Mouse (Mus musculus): ENCODE results near the gene Gm17334. TPM values are rescaled to one million over a fixed set of nuclear protein-coding genes. Genes with fewer than 3 reads are reported as not detected.
A peak's percentile ranks its signal among the peaks of the same experiment; 100 is the strongest.

The Gm17334 gene
- polyA plus RNA-seq, 1 experiment: 0.28 TPM

DNA sequence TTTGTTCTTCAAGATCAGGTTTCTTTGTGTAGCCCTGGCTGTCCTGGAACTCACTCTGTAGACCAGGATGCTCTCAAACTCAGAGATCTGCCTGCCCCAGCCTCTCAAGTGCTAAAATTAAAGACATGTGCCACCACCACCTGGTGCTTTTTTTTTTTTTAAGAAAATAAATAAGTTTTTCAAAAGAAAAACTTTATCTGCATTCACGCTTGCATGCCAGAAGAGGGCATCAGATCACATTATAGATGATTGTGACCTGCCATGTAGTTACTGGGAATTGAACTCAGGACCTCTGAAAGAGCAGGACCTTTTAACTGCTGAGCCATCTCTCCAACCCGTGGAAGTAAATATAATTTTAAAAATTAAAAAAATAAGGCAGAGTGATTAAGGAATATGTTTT, 27.7 kb downstream of the Gm17334 start:
- DNase-seq (ENCODE audit: low read depth): no peak

DNA sequence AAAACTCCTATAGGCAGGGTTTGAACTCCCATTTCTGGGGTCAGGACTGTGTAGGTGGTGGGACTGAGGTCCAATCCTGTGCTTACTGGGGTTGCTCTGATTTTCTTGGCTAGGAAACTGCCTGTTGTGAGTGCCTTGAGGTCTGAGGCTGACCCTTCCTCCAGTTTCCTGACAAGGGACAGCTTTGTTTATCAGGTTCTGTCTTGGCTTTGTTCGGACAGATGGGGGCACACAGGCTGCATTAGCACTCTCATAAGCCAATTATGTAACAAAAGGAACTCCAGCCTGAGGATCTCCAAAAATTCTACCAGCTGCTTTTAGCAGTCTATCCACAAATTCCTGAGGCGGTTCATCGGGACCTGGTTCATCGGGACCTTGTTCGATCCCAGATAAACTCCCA, 30.6 kb downstream of the Gm17334 start:
- DNase-seq (ENCODE audit: low read depth): no peak

DNA sequence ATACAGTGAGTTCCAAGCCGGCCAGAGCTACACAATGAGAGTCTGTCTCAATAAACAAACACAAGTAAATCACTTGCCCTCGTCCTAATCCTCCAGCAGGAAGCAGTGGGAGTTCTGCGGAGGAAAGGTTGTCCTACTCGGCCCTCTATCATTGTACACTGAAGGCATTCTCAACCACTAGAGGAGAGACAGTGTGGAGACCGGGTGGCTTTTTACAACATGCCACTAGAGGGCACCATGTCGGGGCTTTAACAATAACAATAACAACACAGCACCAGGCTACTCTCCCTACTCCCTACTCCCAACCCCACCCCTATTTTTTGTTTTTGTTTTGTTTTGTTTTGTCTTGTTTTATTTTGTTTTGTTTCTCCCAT, 35.4 kb downstream of the Gm17334 start:
- DNase-seq (ENCODE audit: low read depth): no peak

DNA sequence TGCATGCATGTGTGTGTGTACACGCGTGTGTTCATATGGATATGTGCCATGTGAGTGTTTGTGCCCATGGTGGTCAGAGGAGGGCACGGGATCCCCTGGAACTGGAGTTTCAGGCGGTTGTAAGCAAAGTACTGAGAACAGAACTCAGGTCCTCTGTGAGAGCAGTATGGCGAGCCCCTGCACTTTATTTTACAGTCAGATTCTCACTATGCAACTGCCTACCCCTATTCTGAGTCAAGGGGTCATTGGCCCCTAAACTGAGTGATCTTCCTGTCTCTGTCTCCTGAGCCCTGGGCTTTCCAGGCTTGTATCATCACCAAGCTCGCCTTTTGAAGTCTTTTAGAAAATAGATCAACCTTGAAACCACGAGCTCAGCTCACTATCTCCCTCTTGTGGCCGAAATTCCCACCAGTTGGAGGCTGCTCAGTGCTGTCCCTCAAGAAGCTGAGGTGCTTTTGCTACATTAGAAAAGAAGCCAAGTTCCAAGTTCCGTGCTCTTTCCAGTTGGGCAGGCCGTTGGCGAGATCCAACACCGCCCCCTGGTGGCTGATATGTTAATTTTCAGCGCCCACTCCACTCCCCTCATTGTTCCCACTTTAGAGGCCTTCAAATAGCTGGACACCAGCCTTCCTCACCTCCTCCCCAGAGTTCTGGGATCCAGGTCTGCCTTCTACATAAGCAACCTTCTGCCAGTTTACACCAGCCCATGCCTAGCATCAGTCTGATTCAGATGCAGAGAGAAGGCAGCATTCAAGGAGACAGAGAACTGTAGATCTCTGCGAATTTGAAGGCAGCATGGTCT, 36.0 kb downstream of the Gm17334 start:
- peak; percentile 40 for DNase-seq (ENCODE audit: low read depth)

DNA sequence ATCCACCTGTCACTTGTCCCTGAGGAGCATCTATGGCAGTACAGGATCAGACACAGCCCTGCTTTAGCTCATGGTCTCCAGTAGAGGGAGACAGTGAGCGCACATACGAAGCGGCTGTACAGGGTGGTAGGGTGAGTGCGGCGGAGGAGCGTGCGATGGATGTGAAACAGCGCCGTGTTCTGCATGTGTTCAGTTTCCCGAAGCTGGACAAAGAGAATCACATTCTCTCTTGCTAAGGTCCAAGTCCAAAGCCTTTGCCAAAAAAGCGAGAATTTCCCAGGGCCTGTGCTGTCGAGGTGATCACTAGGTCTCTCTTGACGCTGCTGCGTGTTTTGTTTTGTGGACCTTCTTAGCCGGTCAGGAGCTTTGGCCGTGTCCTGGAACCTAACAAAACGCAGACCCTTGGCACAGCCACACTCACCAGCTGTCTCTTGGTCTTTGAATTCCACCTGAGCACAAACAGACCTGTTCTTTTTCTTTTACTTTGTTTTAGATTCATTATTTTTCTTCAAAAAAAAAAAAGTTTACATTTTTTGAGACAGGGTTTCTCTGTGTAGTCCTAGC, 37.2 kb downstream of the Gm17334 start:
- no peak for DNase-seq (ENCODE audit: low read depth)

DNA sequence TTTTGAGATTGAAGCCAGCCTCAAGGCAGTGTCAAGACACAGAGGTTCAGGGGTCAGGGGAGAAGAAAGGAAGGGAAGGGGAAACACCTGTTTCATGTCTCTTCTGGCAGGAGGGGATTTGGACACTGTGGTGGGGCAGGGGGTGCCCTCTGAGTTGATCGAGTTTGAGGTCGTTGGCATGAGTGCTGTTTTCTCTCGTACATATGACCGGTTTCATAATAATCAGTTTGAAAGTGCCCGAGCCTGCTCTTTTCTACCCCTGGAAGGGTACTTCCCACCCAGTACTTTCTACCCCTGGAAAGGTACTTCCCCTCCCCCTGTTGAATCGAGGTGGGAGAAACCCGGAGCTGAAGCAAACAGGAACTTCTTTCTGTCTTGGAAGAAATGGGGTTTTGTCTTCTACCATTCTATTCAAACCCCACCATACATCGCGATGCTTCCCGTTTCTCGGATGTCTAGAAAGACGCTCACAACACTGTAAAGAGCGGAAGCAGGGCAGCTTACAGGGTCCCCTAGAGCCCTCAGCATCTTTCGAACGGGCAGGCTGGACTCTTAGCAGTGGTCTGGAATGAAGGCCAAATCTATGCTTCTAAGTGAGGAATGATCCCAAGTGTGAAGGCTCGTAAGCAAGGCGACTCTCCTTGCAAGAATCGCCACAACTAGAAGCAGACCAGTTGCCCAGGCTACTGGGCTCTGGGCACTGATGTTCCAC, 37.9 kb downstream of the Gm17334 start:
- no peak for DNase-seq (ENCODE audit: low read depth)

DNA sequence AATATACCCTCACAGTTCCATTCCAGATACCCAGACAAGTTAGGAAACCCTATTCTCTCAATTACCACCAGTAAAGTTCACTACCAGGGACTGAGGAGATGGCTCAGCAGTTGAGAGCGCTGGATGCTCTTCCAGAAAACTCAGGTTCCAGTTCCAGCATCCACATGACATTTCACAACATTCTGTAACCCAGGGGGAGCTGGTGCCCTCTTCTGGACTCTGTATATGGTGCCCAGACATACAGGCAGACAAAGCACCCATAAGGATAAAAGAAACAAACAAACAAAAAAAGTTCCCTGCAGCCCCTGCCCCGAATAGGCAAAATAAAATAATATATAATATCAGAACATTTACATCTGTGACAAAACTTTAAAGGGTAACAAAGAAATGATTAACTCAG, 38.6 kb downstream of the Gm17334 start:
- no peak for DNase-seq (ENCODE audit: low read depth)

DNA sequence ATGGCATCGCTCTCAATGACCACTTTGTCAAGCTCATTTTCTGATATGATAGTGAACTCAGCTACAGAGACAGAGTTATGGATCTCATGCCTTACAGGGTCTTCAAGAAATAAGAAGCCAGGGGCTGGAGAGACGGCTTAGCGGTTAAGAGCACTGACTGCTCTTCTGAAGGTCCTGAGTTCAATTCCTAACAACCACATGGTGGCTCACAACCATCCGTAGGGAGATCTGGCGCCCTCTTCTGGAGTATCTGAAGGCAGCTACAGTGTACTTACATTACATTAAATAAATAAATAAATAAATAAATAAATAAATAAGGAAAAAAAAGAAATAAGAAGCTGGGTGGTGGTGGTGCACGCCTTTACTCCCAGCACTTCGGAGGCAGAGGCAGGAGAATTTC, 39.2 kb downstream of the Gm17334 start:
- DNase-seq (ENCODE audit: low read depth): no peak

DNA sequence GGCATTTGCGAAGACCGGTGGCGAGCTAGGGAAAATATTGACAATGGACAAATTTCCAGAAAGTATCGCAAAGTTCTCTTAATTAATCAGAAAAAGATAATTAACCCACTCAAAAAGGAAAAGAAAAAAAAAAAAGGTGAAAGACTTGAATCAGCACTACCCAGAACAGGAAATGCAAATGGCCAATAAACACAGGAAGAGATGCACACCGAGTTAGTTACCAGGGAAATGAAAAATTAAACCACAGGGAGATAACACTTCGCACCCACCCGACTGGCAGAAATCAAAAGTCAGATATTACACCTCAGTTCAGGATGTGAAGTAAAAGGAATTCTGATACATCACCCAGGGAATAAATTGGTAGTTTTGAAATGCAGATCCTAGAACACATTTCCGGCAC, 40.7 kb downstream of the Gm17334 start:
- DNase-seq (ENCODE audit: low read depth): no peak

DNA sequence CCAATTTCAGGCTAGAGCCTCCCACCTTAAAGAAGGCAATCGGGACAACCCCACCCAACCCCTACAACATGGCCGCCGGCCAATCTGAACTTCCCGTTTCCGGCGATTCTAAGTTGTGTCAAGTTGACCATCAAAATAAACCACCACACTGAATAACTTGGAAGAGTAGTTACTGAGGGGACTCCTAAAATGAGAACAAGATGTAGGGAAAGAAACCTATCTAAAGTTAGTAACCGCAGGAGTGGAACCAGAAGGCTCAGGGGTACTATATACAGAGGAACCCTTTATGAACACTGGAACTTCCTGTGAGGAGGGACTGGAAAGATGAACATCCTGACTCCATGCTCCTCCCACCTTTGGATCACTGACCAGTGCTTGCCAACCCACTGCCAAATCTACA, 41.5 kb downstream of the Gm17334 start:
- DNase-seq (ENCODE audit: low read depth): no peak

Other genes with a start within 250 kb of the Gm17334 start
- 5.9 and 6.4 TPM in 2 replicates for gene Kif3a, start 205.8 kb downstream of the Gm17334 start, polyA plus RNA-seq (2012; rRNA removed)
- not detected in 2 replicates for gene Il4, start 154.5 kb downstream of the Gm17334 start, polyA plus RNA-seq (2012; rRNA removed)
- 0.41 TPM in 1 of 2 replicates, not detected in the other for gene Il13, start 138.5 kb downstream of the Gm17334 start, polyA plus RNA-seq (2012; rRNA removed)
- 7.4 and 8.7 TPM in 2 replicates for gene Rad50, start 65.9 kb downstream of the Gm17334 start, polyA plus RNA-seq (2012; rRNA removed)
- 0.20 TPM in 1 of 2 replicates, not detected in the other for gene Il5, start 52.4 kb downstream of the Gm17334 start, polyA plus RNA-seq (2012; rRNA removed)
- 43.6 and 47.0 TPM in 2 replicates for gene Irf1, start 3.2 kb downstream of the Gm17334 start, polyA plus RNA-seq (2012; rRNA removed)
- 5.8 and 7.0 TPM in 2 replicates for gene Gm12216, start 86.1 kb upstream of the Gm17334 start, polyA plus RNA-seq (2012; rRNA removed)
- gene Slc22a5, start 118.5 kb upstream of the Gm17334 start, polyA plus RNA-seq (2012; rRNA removed): 41.1 and 58.0 TPM in 2 replicates
- 4.4 and 5.0 TPM in 2 replicates for gene Slc22a21, start 207.1 kb upstream of the Gm17334 start, polyA plus RNA-seq (2012; rRNA removed)